Mouse (Mus musculus): ENCODE measurements around the gene 6330403K07Rik.

DNA sequence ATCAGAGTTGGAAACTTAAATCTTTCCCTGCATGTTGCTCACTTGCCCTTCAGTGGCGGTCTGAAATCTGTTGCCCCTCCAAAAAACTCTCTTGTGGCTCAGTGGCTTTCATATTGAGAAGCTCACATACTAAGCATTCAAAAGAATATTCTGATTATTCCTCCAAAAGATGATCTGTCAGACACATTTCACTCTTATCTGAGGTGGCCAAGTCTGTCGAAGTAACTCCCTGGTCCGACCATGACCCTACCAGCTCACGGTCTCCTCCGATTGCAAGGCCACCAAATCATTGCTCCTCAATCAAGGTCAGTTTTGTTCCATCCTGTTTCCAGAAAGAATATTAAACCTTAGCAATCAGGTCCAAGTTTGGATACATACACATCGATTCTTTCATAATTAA is 26.3 kb downstream of the 6330403K07Rik start:
- TF ChIP-seq CTCF (IDR thresholded peaks at IDR 0.05; ENCODE audit: control insufficient read depth, insufficient read depth, insufficient read length): no peak
- no peak for TF ChIP-seq MYOD1 (IDR thresholded peaks at IDR 0.05; ENCODE audit: control insufficient read depth, insufficient read length, low read depth)
- no peak for TF ChIP-seq USF1 (IDR thresholded peaks at IDR 0.05; ENCODE audit: low read depth)
- no peak for TF ChIP-seq MYOG (IDR thresholded peaks at IDR 0.05; ENCODE audit: control insufficient read depth, extremely low read depth, insufficient read length)
- no peak for TF ChIP-seq FOSL1 (IDR thresholded peaks at IDR 0.05; ENCODE audit: insufficient read depth, low read length, poor library complexity, severe bottlenecking)
- TF ChIP-seq MAX (IDR thresholded peaks at IDR 0.05): no peak
- TF ChIP-seq CEBPB (IDR thresholded peaks at IDR 0.05; ENCODE audit: low read depth): no peak
